Mouse (Mus musculus) neural tube, embryonic 15.5 days (tissue): ENCODE measurements around the gene Gm13420. TPM values are rescaled to one million over a fixed set of nuclear protein-coding genes. Genes with fewer than 3 reads are reported as not detected.

ENCODE experiments used
- ATAC-seq: fragments of 200-750 bp; cut with Nextera tagmentation; 2 replicates; pipeline ENCODE4 v1.8.0; 2017; ENCODE audit warnings: mild to moderate bottlenecking, moderate TSS enrichment, moderate library complexity; ENCODE audit not compliant: low FRiP score
- H3K27ac ChIP-seq: fragments of 300-500 bp; sonication (generic); replicated peaks from 2 replicates; pipeline ENCODE4 v1.5.1; 2015; ENCODE audit warnings: mild to moderate bottlenecking, inconsistent platforms
- H3K27me3 ChIP-seq: fragments of 300-500 bp; sonication (generic); replicated peaks from 2 replicates; pipeline ENCODE4 v1.6.1; 2015; ENCODE audit warnings: inconsistent platforms
- H3K36me3 ChIP-seq: fragments of 300-500 bp; sonication (generic); 2 replicates; pipeline ENCODE4 v1.6.1; 2015; ENCODE audit warnings: inconsistent platforms
- H3K4me1 ChIP-seq: fragments of 300-500 bp; sonication (generic); 2 replicates; pipeline ENCODE4 v1.6.1; 2015; ENCODE audit warnings: inconsistent platforms
- H3K4me2 ChIP-seq: fragments of 300-500 bp; sonication (generic); 2 replicates; pipeline ENCODE4 v1.6.1; 2015; ENCODE audit warnings: inconsistent platforms, mild to moderate bottlenecking, moderate library complexity
- H3K4me3 ChIP-seq: fragments of 300-500 bp; sonication (generic); replicated peaks from 2 replicates; pipeline ENCODE4 v1.5.1; 2015; ENCODE audit warnings: mild to moderate bottlenecking, inconsistent platforms
- H3K9ac ChIP-seq: fragments of 300-500 bp; sonication (generic); replicated peaks from 2 replicates; pipeline ENCODE4 v1.6.1; 2015; ENCODE audit warnings: mild to moderate bottlenecking, inconsistent platforms
- H3K9me3 ChIP-seq: fragments of 300-500 bp; sonication (generic); replicated peaks from 2 replicates; pipeline ENCODE4 v1.6.1; 2016; ENCODE audit warnings: inconsistent platforms
- WGBS: fragments of 180-500 bp; shearing (Covaris S2); methylation state at CpG from one replicate; pipeline ENCODE4 v1.1.7; 2015; ENCODE audit warnings: mixed read lengths; 5-methylcytosine and 5-hydroxymethylcytosine counted together
- polyA plus RNA-seq: library from polyadenylated mRNA; unstranded; fragments of >200 nt; fragmentation: Nextera tagmentation; extraction: Ambion mirVana; gene quantifications from 2 replicates; pipeline ENCODE4 v1.2.1, GENCODE M21; 2015

Gm13420 gene
- polyA plus RNA-seq, 1 experiment from 2014 or later: 0.19 TPM

GRCm38 (mm10) chr2:29737209-29737925, 14.1 kb downstream of the Gm13420 start:
- ATAC-seq: no peak
- peaks cover 76% of the 10 kb centered on the region for H3K36me3 ChIP-seq
- no peak overlapping the region for H3K4me2 ChIP-seq
- H3K27ac ChIP-seq: no peak overlapping the region
- no peak overlapping the region for H3K4me3 ChIP-seq
- H3K9ac ChIP-seq: no peak overlapping the region
- no peaks in the 10 kb centered on the region for H3K9me3 ChIP-seq
- H3K4me1 ChIP-seq: no peaks in the 10 kb centered on the region
- no peaks in the 10 kb centered on the region for H3K27me3 ChIP-seq
- WGBS: 89% methylated on average over 12 of the region's 12 CpGs

- Histone ChIP-seq H3K9ac (no peak overlapping the region), H3K4me3 (no peak overlapping the region), H3K9me3 (no peaks in the 10 kb centered on the region), H3K4me2 (no peak overlapping the region), H3K36me3 (peaks cover 83% of the 10 kb centered on the region), H3K27ac (no peak overlapping the region), H3K4me1 (no peaks in the 10 kb centered on the region), H3K27me3 (no peaks in the 10 kb centered on the region)
- WGBS: 95% methylated on average over 12 of the region's 12 CpGs
- no peak for ATAC-seq
Measured at GRCm38 (mm10) chr2:29735708-29736107, 15.8 kb downstream of the Gm13420 start.

GRCm38 (mm10) chr2:29733348-29733747, 18.1 kb downstream of the Gm13420 start:
- Histone ChIP-seq H3K27ac (no peak overlapping the region), H3K9ac (no peak overlapping the region), H3K4me3 (no peak overlapping the region), H3K27me3 (no peaks in the 10 kb centered on the region), H3K36me3 (peaks cover 88% of the 10 kb centered on the region), H3K9me3 (no peaks in the 10 kb centered on the region), H3K4me2 (no peak overlapping the region), H3K4me1 (no peaks in the 10 kb centered on the region)
- WGBS: 98% methylated on average over 5 of the region's 5 CpGs
- no peak for ATAC-seq

GRCm38 (mm10) chr2:29732559-29732958, 18.9 kb downstream of the Gm13420 start:
- Histone ChIP-seq H3K4me3 (no peak overlapping the region), H3K27ac (no peak overlapping the region), H3K36me3 (peaks cover 87% of the 10 kb centered on the region), H3K9ac (no peak overlapping the region), H3K4me1 (no peaks in the 10 kb centered on the region), H3K27me3 (no peaks in the 10 kb centered on the region), H3K4me2 (no peak overlapping the region), H3K9me3 (no peaks in the 10 kb centered on the region)
- no peak for ATAC-seq
- WGBS: 93% methylated on average over 10 of the region's 10 CpGs

GRCm38 (mm10) chr2:29731545-29731944, 19.9 kb downstream of the Gm13420 start:
- Histone ChIP-seq H3K9me3 (no peaks in the 10 kb centered on the region), H3K4me2 (no peak overlapping the region), H3K36me3 (peaks cover 86% of the 10 kb centered on the region), H3K27ac (no peak overlapping the region), H3K9ac (no peak overlapping the region), H3K4me1 (no peaks in the 10 kb centered on the region), H3K4me3 (no peak overlapping the region), H3K27me3 (no peaks in the 10 kb centered on the region)
- no peak for ATAC-seq
- WGBS: 77% methylated on average over 3 of the region's 3 CpGs

GRCm38 (mm10) chr2:29729500-29729899, 22.0 kb downstream of the Gm13420 start:
- Histone ChIP-seq H3K4me2 (no peak overlapping the region), H3K4me1 (no peaks in the 10 kb centered on the region), H3K4me3 (no peak overlapping the region), H3K9ac (no peak overlapping the region), H3K36me3 (peaks cover 88% of the 10 kb centered on the region), H3K27ac (no peak overlapping the region), H3K27me3 (no peaks in the 10 kb centered on the region), H3K9me3 (no peaks in the 10 kb centered on the region)
- ATAC-seq: no peak
- 52% methylated on average over 2 of the region's 2 CpGs for WGBS

- Histone ChIP-seq H3K27ac (no peak overlapping the region), H3K4me2 (no peak overlapping the region), H3K27me3 (no peaks in the 10 kb centered on the region), H3K36me3 (peaks cover 77% of the 10 kb centered on the region), H3K9me3 (no peaks in the 10 kb centered on the region), H3K4me3 (no peak overlapping the region), H3K9ac (no peak overlapping the region), H3K4me1 (no peaks in the 10 kb centered on the region)
- 85% methylated on average over 5 of the region's 5 CpGs for WGBS
- ATAC-seq: no peak
Measured at GRCm38 (mm10) chr2:29724664-29725365, 26.7 kb downstream of the Gm13420 start.

GRCm38 (mm10) chr2:29723132-29723531, 28.4 kb downstream of the Gm13420 start:
- Histone ChIP-seq H3K9me3 (no peaks in the 10 kb centered on the region), H3K4me1 (no peaks in the 10 kb centered on the region), H3K9ac (no peak overlapping the region), H3K36me3 (peaks cover 66% of the 10 kb centered on the region), H3K27me3 (no peaks in the 10 kb centered on the region), H3K4me2 (no peak overlapping the region), H3K4me3 (no peak overlapping the region), H3K27ac (no peak overlapping the region)
- 96% methylated on average over 3 of the region's 3 CpGs for WGBS
- ATAC-seq: no peak

GRCm38 (mm10) chr2:29718581-29718980, 32.9 kb downstream of the Gm13420 start:
- Histone ChIP-seq H3K27ac (no peak overlapping the region), H3K4me1 (peaks cover 7% of the 10 kb centered on the region; the same call in 1 of the 2 replicates), H3K9me3 (no peaks in the 10 kb centered on the region), H3K27me3 (no peaks in the 10 kb centered on the region), H3K9ac (no peak overlapping the region), H3K4me2 (no peak overlapping the region), H3K4me3 (no peak overlapping the region), H3K36me3 (peaks cover 40% of the 10 kb centered on the region)
- WGBS: 95% methylated on average over 5 of the region's 5 CpGs
- no peak for ATAC-seq

- peak overlapping the region; percentile 48; the same call in 1 of the 2 replicates for H3K27ac ChIP-seq
Measured at GRCm38 (mm10) chr2:29716691-29717090, 34.8 kb downstream of the Gm13420 start.

GRCm38 (mm10) chr2:29716143-29716542, 35.3 kb downstream of the Gm13420 start:
- Histone ChIP-seq H3K4me3 (no peak overlapping the region), H3K36me3 (peaks cover 37% of the 10 kb centered on the region), H3K4me2 (no peak overlapping the region), H3K27me3 (no peaks in the 10 kb centered on the region), H3K27ac (peak overlapping the region; percentile 48), H3K4me1 (peaks cover 7% of the 10 kb centered on the region; the same call in 1 of the 2 replicates), H3K9me3 (no peaks in the 10 kb centered on the region), H3K9ac (no peak overlapping the region)
- no peak for ATAC-seq
- 50% methylated on average over 7 of the region's 7 CpGs for WGBS

More at GRCm38 (mm10) chr2:29716691-29717090, 34.8 kb downstream of the Gm13420 start:
- Histone ChIP-seq H3K4me1 (peaks cover 7% of the 10 kb centered on the region; the same call in 1 of the 2 replicates), H3K4me2 (no peak overlapping the region), H3K4me3 (no peak overlapping the region), H3K9me3 (no peaks in the 10 kb centered on the region), H3K36me3 (peaks cover 33% of the 10 kb centered on the region), H3K27me3 (no peaks in the 10 kb centered on the region), H3K9ac (no peak overlapping the region)
- ATAC-seq: no peak
- 29% methylated on average over 6 of the region's 6 CpGs for whole genome bisulfite sequencing

- ATAC-seq: no peak
- WGBS: 91% methylated on average over 5 of the region's 5 CpGs
- peaks cover 7% of the 10 kb centered on the region; the same call in 1 of the 2 replicates for H3K4me1 ChIP-seq
- H3K4me2 ChIP-seq: no peak overlapping the region
- peaks cover 34% of the 10 kb centered on the region for H3K36me3 ChIP-seq
- no peak overlapping the region for H3K4me3 ChIP-seq
- no peaks in the 10 kb centered on the region for H3K9me3 ChIP-seq
- H3K9ac ChIP-seq: no peak overlapping the region
- H3K27me3 ChIP-seq: no peaks in the 10 kb centered on the region
- no peak overlapping the region for H3K27ac ChIP-seq
Measured at GRCm38 (mm10) chr2:29714127-29714526, 37.4 kb downstream of the Gm13420 start.
